Mouse (Mus musculus) skeletal muscle tissue, adult 2 months (tissue): ENCODE results near the gene Eif4ebp2.
A peak's percentile ranks its signal among the peaks of the same experiment; 100 is the strongest.

Source experiments
- DNase-seq: peaks from one replicate; pipeline ENCODE4 v3.0.0-alpha.2; 2012; ENCODE audit warnings: low read depth, low spot score

The Eif4ebp2 gene

GRCm38 (mm10) chr10:61383021-61383714 lies 69.3 kb downstream of the Eif4ebp2 start, which contains the start of gene Pald1:
Pald1 (minus strand) TSS chr10:61383530.
- peak; percentile 80 for DNase-seq

GRCm38 (mm10) chr10:61382281-61382731 lies 70.2 kb downstream of the Eif4ebp2 start:
- no peak for DNase-seq

GRCm38 (mm10) chr10:61381823-61382222 lies 70.6 kb downstream of the Eif4ebp2 start:
- DNase-seq: no peak

GRCm38 (mm10) chr10:61380186-61380585 lies 72.3 kb downstream of the Eif4ebp2 start:
- DNase-seq: no peak

GRCm38 (mm10) chr10:61379340-61380040 lies 73.0 kb downstream of the Eif4ebp2 start:
- DNase-seq: no peak

- DNase-seq: no peak
These were observed 73.8 kb downstream of the Eif4ebp2 start for GRCm38 (mm10) chr10:61378698-61379097.
